Mouse (Mus musculus) right cerebral cortex, postnatal 10 days (tissue): Measurements from ENCODE around the gene Bex6.
"Not testable (repeated sequence)": the region's sequence is repeated elsewhere in the genome, so short reads cannot be mapped to it uniquely, and the experiment has no call there.

Source experiments
- DNase-seq, 2 experiments: peaks; one replicate each; pipeline ENCODE4 v3.0.0; 2021; ENCODE audit warnings: low spot score in 2 of 2

Bex6 gene

GRCm38 (mm10) chr16:32174340-32175005 lies 5.2 kb upstream of the Bex6 start:
- DNase-seq: no peak

GRCm38 (mm10) chr16:32175029-32175428 lies 4.6 kb upstream of the Bex6 start:
- DNase-seq: no peak

- DNase-seq: peak in 1 of 2 experiments; percentile 55
Measured at GRCm38 (mm10) chr16:32176896-32177686, 2.5 kb upstream of the Bex6 start.

- no peak for DNase-seq
Measured at GRCm38 (mm10) chr16:32186056-32186455, 6.4 kb downstream of the Bex6 start.

- DNase-seq: peak; percentile 61 to 68
Measured at GRCm38 (mm10) chr16:32189109-32189508, 9.5 kb downstream of the Bex6 start.

- peak; percentile 35 to 46 for DNase-seq
Measured at GRCm38 (mm10) chr16:32190011-32190441, 10.4 kb downstream of the Bex6 start.

GRCm38 (mm10) chr16:32200256-32201003 lies 20.8 kb downstream of the Bex6 start:
- no peak for DNase-seq

GRCm38 (mm10) chr16:32201004-32201325 lies 21.3 kb downstream of the Bex6 start:
- no peak for DNase-seq

GRCm38 (mm10) chr16:32202681-32203080 lies 23.1 kb downstream of the Bex6 start:
- peak; percentile 49 to 65 for DNase-seq

- DNase-seq: no peak
Measured at GRCm38 (mm10) chr16:32204902-32205301, 25.3 kb downstream of the Bex6 start.

GRCm38 (mm10) chr16:32214156-32214555 lies 34.5 kb downstream of the Bex6 start:
- peak in 1 of 2 experiments; percentile 43 for DNase-seq

GRCm38 (mm10) chr16:32214804-32215576 lies 35.4 kb downstream of the Bex6 start:
- DNase-seq: peak; percentile 54 to 66

GRCm38 (mm10) chr16:32221803-32222202 lies 42.2 kb downstream of the Bex6 start:
- no peak for DNase-seq

GRCm38 (mm10) chr16:32222399-32222798 lies 42.8 kb downstream of the Bex6 start:
- no peak for DNase-seq

- not testable (repeated sequence) for DNase-seq
Measured at GRCm38 (mm10) chr16:32232050-32232449, 52.4 kb downstream of the Bex6 start.
